Mouse (Mus musculus): ENCODE measurements around the gene Exosc8. TPM values are rescaled to one million over a fixed set of nuclear protein-coding genes. Genes with fewer than 3 reads are reported as not detected.

The Exosc8 gene
- total RNA-seq, 2 experiments from 2014 or later: 30.1 to 32.0 TPM

Other genes with a start within 250 kb of the Exosc8 start
- 10 to 100 TPM; 53.5 to 55.7 TPM for gene Supt20, start 42.6 kb downstream of the Exosc8 start, total RNA-seq (2021)
- not detected for gene Gm21958, start 21.0 kb downstream of the Exosc8 start, total RNA-seq (2021)
- 10 to 100 TPM; 21.9 to 22.6 TPM for gene Alg5, start 146 bp upstream of the Exosc8 start, total RNA-seq (2021)
- 1 to 10 TPM; 5.9 to 7.0 TPM for gene Smad9, start 20.2 kb upstream of the Exosc8 start, total RNA-seq (2021)
- 10 to 100 TPM; 50.0 to 53.1 TPM for gene Rfxap, start 72.4 kb upstream of the Exosc8 start, total RNA-seq (2021)
- 10 to 100 TPM; 80.4 to 82.3 TPM for gene Sertm1, start 180.5 kb upstream of the Exosc8 start, total RNA-seq (2021)

Measured in layer of hippocampus, postnatal 36 days (tissue).